Mouse (Mus musculus) right cerebral cortex, adult 2 months (tissue): ENCODE data around the gene Slco2a1.

Source experiments
- DNase-seq, 2 experiments: peaks; one replicate each; pipeline ENCODE4 v3.0.0; 2021 to 2022; ENCODE audit warnings: low spot score in 2 of 2

The Slco2a1 gene

DNA sequence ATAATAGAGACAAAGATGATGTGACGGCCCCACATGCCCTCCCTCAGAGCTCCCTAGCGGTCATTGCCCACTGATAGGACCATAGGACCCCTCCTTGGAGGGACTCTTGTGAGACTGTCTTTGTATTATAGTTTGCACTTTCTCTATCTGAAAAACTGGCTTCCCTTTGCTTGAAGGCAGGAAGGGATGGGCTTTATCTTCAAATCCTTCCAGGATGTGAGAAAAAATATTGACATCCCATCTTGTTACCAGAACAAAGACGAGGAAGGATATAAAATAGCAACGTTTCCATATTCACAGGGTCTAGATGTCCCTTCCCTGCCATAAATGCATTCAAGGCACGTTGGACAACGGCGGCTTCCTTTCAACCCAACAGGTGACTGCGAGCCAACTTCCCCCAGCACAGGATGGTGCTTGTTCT lies 48.5 kb downstream of the Slco2a1 start:
- DNase-seq = no peak

DNA sequence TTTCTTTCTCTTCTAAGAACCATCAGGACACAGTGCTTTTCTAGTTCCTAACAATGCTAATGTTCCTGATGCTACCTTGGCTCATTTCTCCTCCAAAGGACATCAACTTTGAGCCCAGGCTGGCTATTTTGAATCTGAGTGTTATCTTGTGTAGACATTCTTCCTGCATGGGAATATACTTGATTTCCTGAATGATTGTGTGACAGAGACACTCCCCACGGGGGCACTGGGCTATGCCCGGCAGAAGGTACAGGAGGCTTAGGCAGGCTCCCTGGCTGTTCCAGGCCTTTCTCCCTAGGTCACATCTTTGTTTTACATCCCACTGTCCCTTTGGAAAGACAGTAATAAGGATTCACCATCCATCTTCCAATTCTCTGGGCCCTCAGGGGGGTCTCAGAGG lies 49.8 kb downstream of the Slco2a1 start:
- no peak for DNase-seq

DNA sequence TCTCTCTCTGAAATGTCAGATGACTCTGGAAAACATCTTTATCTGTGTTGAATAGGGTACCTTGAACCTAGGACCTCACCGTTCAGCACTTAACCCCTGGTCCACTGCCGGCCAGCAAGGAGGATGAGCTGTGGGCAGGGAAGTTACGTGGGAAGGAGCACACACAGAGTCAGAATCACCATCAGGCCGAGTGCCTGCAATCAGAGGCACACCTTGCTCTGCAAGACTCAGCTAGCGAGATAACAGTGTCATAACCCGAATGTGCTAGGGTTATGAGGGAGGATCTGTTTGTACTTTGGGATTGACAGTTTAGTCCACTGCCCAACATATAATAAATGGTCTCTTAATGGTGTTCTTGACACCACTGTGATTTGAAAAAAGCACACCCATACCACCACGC lies 50.2 kb downstream of the Slco2a1 start:
- DNase-seq = no peak

DNA sequence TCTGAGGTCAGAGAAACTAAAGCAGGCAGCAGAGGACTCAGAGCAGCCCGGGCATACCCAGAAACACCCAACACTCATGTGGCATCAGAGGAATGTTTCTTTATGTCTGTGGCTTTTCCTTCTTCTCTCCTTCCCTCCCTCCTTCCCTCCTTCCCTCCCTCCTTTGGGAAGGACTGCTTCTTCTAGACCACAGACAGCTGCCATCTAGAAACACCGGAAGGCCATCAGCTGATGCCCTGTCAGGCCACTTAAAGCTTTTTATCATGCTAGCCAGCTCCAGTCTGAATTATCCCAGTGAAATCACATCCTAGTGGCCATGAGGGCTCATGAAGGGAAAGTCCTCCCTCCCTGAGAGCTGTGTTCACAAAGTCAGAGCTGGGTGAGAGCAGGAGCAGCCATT lies 52.1 kb downstream of the Slco2a1 start:
- no peak for DNase-seq

DNA sequence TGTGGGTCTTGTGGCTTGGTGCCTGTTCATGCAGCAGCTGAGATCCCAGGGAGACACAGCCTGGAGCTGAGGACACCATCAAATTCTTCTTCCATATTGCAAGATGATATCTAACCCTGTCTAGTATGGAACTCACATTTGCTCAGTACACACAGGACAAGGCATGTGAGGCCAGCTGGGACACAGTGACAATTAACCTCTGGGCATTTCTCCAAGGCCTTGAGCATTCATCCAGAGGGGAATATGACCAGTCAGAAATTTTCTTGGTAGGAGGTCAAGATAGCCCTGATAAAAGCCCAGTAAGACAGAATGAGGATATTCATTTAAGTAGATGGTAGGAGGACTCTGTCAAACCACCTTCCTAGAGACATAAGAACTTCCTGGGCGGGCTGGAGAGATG lies 56.9 kb downstream of the Slco2a1 start:
- DNase-seq = no peak

DNA sequence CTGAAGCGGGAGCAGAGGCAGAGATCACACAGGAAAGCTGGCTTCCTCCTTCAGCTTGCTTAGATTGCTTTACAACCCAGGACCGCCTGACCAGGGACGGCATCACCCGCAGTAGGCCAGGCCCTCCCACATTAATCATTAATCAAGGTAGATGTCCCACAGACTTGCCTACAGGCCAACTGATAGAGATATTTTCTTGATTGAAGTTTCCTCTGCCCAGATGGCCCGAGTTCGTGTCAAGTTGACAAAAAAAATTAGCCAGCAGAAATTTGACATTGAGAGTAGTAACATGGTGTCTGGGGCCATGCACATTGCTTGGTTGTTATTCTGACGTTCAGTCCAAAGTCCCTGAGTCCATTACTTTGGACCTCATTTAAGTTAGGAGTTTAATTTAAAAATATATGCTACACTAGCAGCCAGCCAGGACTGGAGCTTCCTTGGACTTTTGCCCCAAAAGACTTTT lies 60.6 kb downstream of the Slco2a1 start:
- no peak for DNase-seq

DNA sequence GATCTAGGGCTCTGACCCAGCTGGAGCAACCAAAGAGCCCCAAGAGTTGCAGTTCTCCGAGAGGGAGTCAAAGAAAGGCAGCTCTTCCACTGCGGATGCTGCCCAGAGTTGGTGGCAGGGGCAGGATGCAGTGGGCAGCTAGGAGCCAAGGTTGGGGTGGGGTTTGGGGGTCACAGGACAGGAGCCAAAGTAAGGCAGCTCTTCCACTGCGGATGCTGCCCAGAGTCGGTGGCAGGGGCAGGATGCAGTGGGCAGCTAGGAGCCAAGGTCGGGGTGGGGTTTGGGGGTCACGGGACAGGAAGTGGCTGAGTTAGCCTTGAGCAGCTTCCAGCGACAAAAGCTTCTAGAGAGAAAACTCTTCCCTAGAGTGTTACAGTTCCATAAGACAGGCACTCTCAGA lies 65.3 kb downstream of the Slco2a1 start:
- no peak for DNase-seq

DNA sequence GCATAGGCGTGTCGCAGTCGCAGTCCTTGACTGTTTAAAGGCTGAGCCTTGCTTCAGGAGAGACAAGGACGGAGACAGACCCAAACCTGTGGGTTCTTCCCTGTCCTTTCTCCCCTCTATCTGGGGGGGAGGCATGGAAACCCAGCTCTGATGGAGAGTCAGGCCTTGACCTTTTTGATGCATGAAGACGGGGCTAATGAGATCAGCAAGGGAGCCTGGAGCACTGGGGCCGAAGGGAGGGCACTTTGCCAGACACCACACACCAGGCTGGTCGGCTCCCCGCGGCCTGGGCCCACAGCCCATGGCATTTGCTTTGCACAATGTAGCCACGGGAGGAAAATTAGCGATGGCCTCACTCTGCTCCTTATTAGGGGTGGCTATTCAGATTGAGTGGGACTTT lies 66.5 kb downstream of the Slco2a1 start:
- DNase-seq = no peak

DNA sequence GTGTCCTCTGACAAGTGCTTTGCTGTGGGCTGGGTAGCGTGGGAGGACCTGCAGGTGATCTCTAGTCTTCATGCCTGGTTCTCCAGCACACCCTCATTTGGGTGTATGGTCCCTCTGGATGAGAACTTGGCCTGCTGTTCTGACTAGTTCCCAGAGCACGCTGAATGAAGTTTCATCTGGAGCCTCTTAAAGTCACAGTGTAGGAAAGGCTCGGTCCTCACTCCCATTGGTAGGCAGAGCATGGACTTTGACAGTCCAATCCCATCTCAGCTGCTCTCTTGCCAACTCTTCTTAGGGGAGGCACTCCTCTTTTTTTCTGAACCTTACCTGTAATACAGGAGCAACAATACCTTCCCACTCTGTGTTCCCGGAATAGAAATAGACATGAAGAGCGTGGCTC lies 67.7 kb downstream of the Slco2a1 start:
- DNase-seq = no peak

DNA sequence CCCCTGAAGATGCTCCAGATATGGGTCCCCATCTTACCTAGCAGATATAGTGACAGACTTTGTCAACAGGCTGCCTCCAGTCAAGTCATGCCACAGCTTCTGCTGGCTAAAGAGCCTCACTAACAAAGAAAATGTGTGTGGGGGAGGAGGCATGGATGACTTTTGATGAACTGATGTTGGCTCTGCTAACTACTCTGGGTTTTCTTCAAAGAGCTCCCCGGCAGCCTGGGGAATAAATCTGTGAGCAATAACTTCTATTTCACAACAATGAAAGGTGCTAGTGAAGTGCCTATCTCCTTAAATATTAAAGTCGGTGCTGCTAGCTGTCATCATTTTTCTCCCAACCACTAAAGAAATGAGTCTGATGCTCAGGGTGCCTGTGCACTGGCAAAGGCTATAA lies 72.0 kb downstream of the Slco2a1 start:
- DNase-seq = no peak

DNA sequence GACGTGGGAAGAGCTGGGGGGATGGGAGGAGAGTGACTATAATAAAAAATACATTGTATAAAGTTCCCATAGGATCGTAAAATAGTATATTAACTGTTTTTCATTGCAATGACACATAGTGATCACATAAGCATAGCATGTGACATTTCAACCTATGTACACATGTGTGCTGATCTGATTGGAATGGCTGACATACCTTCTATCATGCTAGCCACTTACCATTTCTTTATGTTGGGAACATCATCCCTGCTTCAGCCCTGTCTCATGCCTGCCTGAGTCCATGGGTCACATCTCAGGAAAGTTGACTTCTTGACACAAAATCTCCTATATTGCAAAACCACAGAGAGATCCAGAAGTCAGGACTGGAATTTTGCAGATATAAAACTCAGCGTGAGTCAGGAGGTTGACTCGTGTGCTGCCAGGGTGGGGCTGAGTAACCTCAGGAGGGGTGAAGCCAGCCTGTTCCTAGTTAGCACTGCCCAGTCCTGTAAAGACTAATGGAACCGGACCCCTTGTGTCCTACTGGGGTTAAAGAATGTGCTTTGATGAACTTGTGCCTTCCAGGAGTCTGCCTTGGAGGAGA lies 73.0 kb downstream of the Slco2a1 start:
- no peak for DNase-seq

DNA sequence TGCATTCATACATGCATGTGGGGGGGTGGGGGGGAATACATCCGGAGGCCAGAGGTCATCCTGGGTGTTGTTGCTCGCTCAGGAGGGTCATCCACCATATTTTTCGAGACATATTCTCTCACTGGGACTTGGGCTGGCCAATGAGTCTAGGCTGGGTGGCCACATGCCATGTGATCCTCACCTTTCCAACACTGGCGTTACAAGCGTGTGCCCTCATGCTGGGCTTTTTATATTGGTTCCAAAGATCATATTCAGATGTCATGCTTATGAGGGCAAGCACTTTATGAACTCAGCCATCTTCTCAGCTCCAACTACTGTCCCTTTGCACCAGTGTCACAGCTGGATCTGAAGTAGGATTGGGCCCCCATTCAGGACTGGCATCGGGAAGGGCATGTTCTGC lies 75.1 kb downstream of the Slco2a1 start:
- DNase-seq = no peak

DNA sequence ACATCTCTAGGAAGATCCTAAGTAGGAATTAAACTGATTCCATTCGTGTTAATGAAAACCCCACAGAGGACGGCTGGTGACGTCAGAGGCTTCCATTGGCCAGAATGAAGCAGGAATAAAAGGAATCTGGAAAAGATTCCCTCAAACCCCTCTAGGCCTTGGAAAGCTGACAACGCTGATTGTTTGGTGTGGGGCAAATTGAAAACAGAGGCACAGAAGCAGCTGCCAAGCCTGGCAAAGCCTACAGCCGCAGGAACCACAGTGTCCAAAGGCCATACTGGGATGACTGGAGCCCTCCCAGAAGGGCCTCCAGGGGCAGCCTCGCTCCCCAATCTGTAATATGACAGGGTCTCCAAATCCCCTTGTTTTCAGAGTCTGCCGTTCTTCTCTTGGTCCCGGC lies 78.3 kb downstream of the Slco2a1 start:
- no peak for DNase-seq

DNA sequence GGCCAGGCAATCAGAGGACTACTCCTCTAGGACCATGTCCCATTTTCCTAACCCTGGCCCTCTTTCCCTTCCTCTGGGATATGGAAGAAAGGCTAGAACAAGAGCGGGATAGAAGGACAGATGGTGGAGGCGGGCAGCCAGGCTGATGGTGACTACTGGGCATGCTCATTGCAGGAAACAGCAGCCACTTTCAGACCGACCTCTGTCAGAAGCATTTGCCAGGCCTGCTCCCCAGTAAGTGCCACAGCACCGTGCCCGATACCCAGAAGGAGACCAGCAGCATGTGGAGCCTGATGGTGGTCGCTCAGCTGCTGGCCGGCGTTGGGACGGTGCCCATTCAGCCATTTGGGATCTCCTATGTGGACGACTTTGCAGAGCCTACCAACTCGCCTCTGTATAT lies 79.1 kb downstream of the Slco2a1 start:
- no peak for DNase-seq

DNA sequence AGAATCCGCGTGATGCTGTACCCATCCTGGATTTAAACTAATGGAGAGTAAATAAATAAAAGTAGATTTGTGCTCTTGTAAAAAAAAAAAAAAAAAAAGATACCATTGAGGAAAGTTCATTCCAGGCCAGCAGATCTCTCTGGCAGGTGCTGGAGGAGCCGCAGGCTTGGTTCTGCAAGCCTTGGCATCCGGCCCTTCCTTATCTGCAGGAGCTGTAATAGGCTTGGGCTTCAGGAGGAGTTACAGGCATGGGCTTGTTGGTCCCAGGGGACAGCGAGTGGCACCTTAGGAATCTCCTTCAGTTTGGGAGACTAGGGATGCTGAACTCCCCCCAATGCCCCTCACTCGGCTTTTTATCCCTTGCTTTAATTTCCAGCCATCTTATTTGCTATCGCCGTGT lies 80.3 kb downstream of the Slco2a1 start:
- DNase-seq = no peak

DNA sequence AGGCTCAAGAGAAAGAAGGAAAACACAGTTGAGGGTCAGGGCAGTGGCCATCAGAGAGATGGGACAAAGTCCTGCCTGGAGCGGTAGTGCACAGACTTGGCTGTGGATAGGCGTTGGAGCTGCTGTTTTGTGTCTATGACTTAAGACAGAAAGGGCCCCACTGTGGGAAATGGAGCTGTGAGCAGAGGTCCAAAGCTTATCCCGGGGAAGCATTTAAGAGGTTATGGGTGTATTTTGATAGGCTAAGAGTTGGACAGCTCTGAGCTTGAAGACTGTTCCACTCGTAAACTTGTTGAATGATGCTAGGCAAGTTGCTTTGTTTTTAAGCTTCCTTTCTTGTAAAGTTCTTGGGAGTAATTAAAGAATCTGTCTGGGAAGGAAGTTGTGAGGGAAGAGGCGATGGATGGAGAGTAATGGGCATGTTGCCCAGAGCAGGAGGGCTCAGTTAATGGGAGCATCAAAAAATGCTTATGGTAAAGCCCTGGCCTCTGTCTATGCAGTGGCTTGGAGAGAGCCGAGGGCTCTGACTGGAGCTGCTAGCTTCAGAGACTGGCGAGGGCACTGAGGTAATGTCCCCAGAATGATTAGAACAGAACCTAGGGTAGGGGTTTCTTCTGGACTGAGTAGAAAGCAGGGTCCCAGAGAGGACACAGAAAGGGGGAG lies 83.2 kb downstream of the Slco2a1 start:
- no peak for DNase-seq

DNA sequence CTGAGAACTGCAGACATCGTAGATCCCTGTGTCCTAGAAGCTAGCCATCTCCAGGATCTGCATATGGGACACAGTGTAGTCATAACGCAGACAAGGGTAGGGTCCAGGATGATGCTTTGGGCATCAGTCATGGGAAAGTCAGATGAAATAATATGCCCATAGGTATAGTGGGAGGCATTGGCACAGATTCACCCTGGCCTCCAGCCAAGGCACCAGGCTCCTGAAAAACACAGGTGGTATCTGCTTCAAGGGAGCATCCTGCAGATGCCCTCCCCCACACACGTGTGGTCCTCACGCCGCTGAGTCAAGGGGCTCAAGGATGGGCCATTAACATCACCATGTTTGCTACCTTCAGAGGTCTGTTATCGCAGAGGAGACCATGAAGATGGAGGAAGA lies 83.7 kb downstream of the Slco2a1 start:
- DNase-seq = no peak

DNA sequence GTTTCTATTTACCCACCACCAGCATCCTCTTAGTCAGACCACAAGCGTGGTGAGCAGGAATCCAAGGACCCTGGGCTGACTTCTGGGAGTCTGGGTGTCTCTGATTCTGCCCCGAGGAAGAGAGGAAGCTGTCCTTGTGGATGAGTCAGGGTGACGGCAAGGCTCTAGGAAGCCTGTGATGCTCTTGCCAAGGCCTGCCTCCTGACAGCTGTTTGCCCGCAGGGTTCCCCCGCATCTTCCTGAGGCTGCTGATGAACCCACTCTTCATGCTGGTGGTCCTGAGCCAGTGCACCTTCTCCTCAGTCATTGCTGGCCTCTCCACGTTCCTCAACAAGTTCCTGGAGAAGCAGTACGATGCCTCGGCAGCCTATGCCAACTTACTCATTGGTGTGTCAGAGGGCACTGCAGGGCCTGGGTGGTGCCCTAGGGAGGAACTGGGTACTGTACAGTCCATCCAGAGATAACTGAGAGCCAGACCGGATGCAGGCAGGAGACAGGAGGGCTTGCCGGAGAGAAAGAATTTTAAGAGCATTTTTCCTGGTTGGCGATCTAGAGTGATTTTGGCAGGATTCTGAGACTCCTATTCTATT lies 84.5 kb downstream of the Slco2a1 start:
- DNase-seq = no peak

DNA sequence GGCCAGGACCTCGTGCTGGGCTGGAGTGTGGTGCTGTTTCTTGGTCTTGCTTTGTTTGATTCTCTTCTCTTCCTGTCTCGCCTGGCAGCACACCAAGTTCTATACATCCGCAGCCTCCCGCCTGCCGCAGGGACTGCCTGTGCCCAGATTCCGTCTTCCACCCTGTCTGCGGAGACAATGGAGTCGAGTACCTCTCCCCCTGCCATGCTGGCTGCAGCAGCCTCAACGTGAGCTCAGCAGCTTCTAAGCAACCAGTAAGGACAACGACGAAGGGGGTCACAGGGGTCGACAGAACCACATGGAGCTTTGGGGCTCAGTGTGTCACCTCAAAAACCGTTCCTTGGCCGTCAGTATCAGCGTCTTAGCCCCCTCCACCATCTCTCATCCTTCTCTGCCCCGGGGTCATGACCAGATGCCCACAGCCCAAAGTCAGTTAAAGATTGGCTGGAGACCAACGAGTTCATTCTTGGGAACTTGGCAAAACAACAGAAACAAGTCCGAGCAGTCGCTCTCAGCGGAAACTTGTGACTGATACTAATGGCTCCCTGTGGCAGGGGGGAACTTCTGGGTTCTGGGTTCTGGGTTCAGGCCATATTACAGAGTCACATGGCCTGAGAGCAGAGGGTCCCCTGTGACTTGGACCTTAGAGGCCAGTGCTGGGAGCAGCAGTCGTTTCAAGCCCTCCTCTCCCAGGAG lies 88.5 kb downstream of the Slco2a1 start:
- DNase-seq = no peak

DNA sequence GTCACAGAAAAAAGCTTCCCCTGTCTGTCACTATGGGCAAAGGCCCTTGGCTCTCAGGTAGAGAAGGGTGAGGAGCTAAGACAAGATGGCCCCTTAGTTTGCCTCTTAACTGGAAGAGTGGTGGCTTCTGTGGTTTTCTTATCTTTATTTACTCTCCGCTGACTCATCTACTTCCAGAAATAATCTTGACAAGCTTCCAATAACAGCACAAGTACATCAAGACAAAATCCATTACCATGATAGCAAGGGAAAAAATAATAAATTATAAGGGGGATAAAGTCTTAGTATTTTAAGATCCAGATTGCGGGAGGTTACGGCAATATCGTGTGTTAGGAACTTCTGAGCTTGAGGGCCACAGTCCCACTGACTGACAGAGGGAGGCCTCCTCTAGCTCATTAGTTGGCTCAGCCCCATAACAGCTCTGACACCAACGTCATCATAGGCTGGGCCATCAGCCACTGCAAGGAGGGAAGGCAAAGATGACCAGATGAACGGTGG lies 89.7 kb downstream of the Slco2a1 start:
- no peak for DNase-seq

DNA sequence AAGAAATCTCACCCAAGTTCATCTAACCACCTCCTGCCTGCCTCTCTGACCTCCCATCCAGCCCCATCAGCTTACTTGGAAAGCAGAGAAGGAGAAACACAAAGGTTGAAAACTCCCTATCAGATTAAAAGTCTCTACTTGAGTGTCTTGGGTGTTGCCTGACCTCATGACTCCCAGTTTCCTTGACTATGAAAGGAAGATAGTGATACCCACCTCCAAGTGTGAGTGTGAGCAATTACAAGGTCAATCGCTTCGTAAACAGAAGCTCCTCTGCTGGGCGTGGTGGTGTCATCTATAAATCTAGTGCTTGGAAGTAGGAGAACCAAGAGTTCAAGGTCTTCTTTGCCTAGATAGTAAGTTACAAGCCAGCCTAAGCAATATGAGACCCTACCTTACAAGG lies 91.7 kb downstream of the Slco2a1 start:
- no peak for DNase-seq

DNA sequence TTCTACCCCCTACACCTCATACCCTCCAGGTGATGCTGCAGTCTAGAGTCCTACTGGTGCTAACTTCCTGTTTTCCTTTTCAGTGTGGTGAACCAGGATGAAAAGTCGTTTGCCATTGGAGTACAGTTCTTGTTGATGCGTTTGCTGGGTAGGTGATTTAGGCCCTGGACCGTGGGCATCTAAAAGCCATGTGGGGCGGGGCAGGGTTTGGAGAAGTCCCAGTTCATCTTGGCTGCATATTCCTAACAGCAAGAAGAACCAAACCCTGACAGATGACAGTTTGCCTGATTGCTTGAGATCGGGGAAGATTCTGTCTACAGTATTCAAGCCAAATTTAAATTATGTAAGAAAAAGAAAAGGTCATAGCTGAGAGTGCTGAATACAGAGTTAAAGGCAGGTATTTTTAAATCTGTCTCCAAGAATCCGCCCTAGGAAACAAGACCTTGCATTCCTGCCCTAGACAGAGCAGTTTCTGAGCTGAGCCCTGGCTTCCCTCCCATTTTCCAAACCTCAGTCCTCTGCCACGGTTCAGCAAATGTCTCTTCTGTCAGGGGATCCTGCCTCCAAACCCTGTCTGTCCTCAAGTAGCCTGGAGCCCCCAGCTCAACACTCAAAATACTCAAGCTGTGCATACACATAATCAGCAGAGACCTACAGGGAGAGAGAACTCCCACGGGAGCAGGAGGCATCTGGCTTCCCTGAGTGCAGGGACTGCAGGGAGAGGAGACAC lies 93.9 kb downstream of the Slco2a1 start:
- no peak for DNase-seq
